Mouse (Mus musculus) inflammation-experienced regulatory T-cells, adult 6 months (primary cell): Measurements from ENCODE around the gene Sbno2. TPM values are rescaled to one million over a fixed set of nuclear protein-coding genes. Genes with fewer than 3 reads are reported as not detected.

Experiments used
- ATAC-seq: one replicate; pipeline ENCODE4 v1.8.0; 2017
- polyA plus RNA-seq, 3 experiments: library from polyadenylated mRNA; unstranded; fragments of 100-300 nt; shearing (Covaris generic); gene quantifications; one replicate each; pipeline ENCODE4 v1.2.1; 2017

Gene Sbno2
- polyA plus RNA-seq, 3 experiments from 2014 or later = 30.4 to 39.1 (median 32.6) TPM

- peak; percentile 65 for ATAC-seq
These were observed 36.6 kb upstream of the Sbno2 start for GRCm38 (mm10) chr10:80141786-80142529.

- ATAC-seq = peak; percentile 83
These were observed 35.9 kb upstream of the Sbno2 start for GRCm38 (mm10) chr10:80141243-80141642.

GRCm38 (mm10) chr10:80140666-80141035 lies 35.3 kb upstream of the Sbno2 start, which contains the start of gene Cbarp:
Gene Cbarp (minus strand): TSS chr10:80140835.
- no peak for ATAC-seq

GRCm38 (mm10) chr10:80139975-80140665 lies 34.7 kb upstream of the Sbno2 start:
- ATAC-seq = no peak

- ATAC-seq = no peak
These were observed 34.0 kb upstream of the Sbno2 start for GRCm38 (mm10) chr10:80139439-80139775.

GRCm38 (mm10) chr10:80138553-80139438 lies 33.4 kb upstream of the Sbno2 start, which contains the start of gene Atp5d:
Gene Atp5d (plus strand): TSS chr10:80138632.
- ATAC-seq = no peak

GRCm38 (mm10) chr10:80137626-80138552 lies 32.5 kb upstream of the Sbno2 start:
- ATAC-seq = no peak

- ATAC-seq = no peak
These were observed 31.7 kb upstream of the Sbno2 start for GRCm38 (mm10) chr10:80136952-80137625.

- no peak for ATAC-seq
These were observed 31.0 kb upstream of the Sbno2 start for GRCm38 (mm10) chr10:80136179-80136951.

- no peak for ATAC-seq
These were observed 30.3 kb upstream of the Sbno2 start for GRCm38 (mm10) chr10:80135641-80136040.

GRCm38 (mm10) chr10:80135161-80135560 lies 29.8 kb upstream of the Sbno2 start:
- ATAC-seq = no peak

GRCm38 (mm10) chr10:80134421-80134820 lies 29.1 kb upstream of the Sbno2 start:
- ATAC-seq = no peak

- no peak for ATAC-seq
These were observed 28.0 kb upstream of the Sbno2 start for GRCm38 (mm10) chr10:80133226-80133849.

GRCm38 (mm10) chr10:80131952-80132350 lies 26.6 kb upstream of the Sbno2 start:
- no peak for ATAC-seq

- no peak for ATAC-seq
These were observed 26.1 kb upstream of the Sbno2 start for GRCm38 (mm10) chr10:80131316-80131951.

GRCm38 (mm10) chr10:80130403-80131031 lies 25.1 kb upstream of the Sbno2 start:
- no peak for ATAC-seq

GRCm38 (mm10) chr10:80129846-80130245 lies 24.5 kb upstream of the Sbno2 start:
- ATAC-seq = no peak

- no peak for ATAC-seq
These were observed 22.5 kb upstream of the Sbno2 start for GRCm38 (mm10) chr10:80127920-80128319.
